Mouse (Mus musculus) MEL-GATA-1-ER (cell line): ENCODE data around the gene Serpinf2.
A peak's percentile ranks its signal among the peaks of the same experiment; 100 is the strongest.
"Not testable (repeated sequence)": the region's sequence is repeated elsewhere in the genome, so short reads cannot be mapped to it uniquely, and the experiment has no call there.

ENCODE experiments used
- DNase-seq: peaks from one replicate; pipeline ENCODE4 v3.0.0-alpha.2; 2012; ENCODE audit warnings: low read depth; ENCODE audit errors: extremely low read depth

Serpinf2 gene

GRCm38 (mm10) chr11:75459751-75460102, 20.3 kb upstream of the Serpinf2 start:
- DNase-seq = no peak

- DNase-seq = no peak
Observed at GRCm38 (mm10) chr11:75459141-75459711, 19.8 kb upstream of the Serpinf2 start.

- DNase-seq = peak; percentile 89
Observed at GRCm38 (mm10) chr11:75458628-75459041, 19.2 kb upstream of the Serpinf2 start.

- DNase-seq = no peak
Observed at GRCm38 (mm10) chr11:75458169-75458568, 18.8 kb upstream of the Serpinf2 start.

GRCm38 (mm10) chr11:75456440-75456871, 17.1 kb upstream of the Serpinf2 start:
- DNase-seq = no peak

- DNase-seq = not testable (repeated sequence)
Observed at GRCm38 (mm10) chr11:75455971-75456370, 16.6 kb upstream of the Serpinf2 start.

- no peak for DNase-seq
Observed at GRCm38 (mm10) chr11:75455041-75455736, 15.8 kb upstream of the Serpinf2 start.

GRCm38 (mm10) chr11:75453991-75454930, 14.9 kb upstream of the Serpinf2 start, which contains the start of gene Wdr81:
Gene Wdr81 (minus strand): TSS chr11:75454717.
- peak; percentile 75 for DNase-seq

- no peak for DNase-seq
Observed at GRCm38 (mm10) chr11:75452812-75453557, 13.6 kb upstream of the Serpinf2 start.

GRCm38 (mm10) chr11:75452081-75452480, 12.7 kb upstream of the Serpinf2 start:
- no peak for DNase-seq

- no peak for DNase-seq
Observed at GRCm38 (mm10) chr11:75450936-75451335, 11.5 kb upstream of the Serpinf2 start.

- no peak for DNase-seq
Observed at GRCm38 (mm10) chr11:75450304-75450908, 11.0 kb upstream of the Serpinf2 start.

- DNase-seq = no peak
Observed at GRCm38 (mm10) chr11:75449695-75450094, 10.3 kb upstream of the Serpinf2 start.

- no peak for DNase-seq
Observed at GRCm38 (mm10) chr11:75448575-75448974, 9.2 kb upstream of the Serpinf2 start.

GRCm38 (mm10) chr11:75443711-75444110, 4.3 kb upstream of the Serpinf2 start:
- DNase-seq = no peak

- DNase-seq = no peak
Observed at GRCm38 (mm10) chr11:75441601-75442000, 2.2 kb upstream of the Serpinf2 start.

- no peak for DNase-seq
Observed at GRCm38 (mm10) chr11:75441034-75441433, 1.6 kb upstream of the Serpinf2 start.

GRCm38 (mm10) chr11:75439951-75440350, 560 bp upstream of the Serpinf2 start:
- no peak for DNase-seq

GRCm38 (mm10) chr11:75438804-75439203, 587 bp downstream of the Serpinf2 start:
- no peak for DNase-seq

- DNase-seq = no peak
Observed at GRCm38 (mm10) chr11:75438194-75438593, 1.2 kb downstream of the Serpinf2 start.

GRCm38 (mm10) chr11:75434138-75434537, 5.3 kb downstream of the Serpinf2 start:
- no peak for DNase-seq
